Mouse (Mus musculus): Measurements from ENCODE around the gene Mybpc3. TPM values are rescaled to one million over a fixed set of nuclear protein-coding genes. Genes with fewer than 3 reads are reported as not detected.

The Mybpc3 gene
- total RNA-seq (2021) = 1,000 to 10,000 TPM; 1,781 to 1,857 TPM

- peak; percentile 69 for DNase-seq
These were observed at the start of gene Mybpc3 for GRCm38 (mm10) chr2:91117585-91118275. Gene Mybpc3, plus strand, starts transcription at chr2:91118144.

- DNase-seq = no peak
These were observed 49.6 kb upstream of the Mybpc3 start for GRCm38 (mm10) chr2:91068162-91068871.

GRCm38 (mm10) chr2:91068872-91069165 lies 49.1 kb upstream of the Mybpc3 start:
- DNase-seq = no peak

- DNase-seq = peak; percentile 38
These were observed 48.5 kb upstream of the Mybpc3 start for GRCm38 (mm10) chr2:91069306-91070000.

GRCm38 (mm10) chr2:91070076-91070800 lies 47.7 kb upstream of the Mybpc3 start, which contains the start of gene Slc39a13:
Gene Slc39a13, minus strand, starts transcription at chr2:91070417.
- DNase-seq = peak; percentile 98

- DNase-seq = no peak
These were observed 46.9 kb upstream of the Mybpc3 start for GRCm38 (mm10) chr2:91071059-91071458.

- DNase-seq = no peak
These were observed 45.9 kb upstream of the Mybpc3 start for GRCm38 (mm10) chr2:91072092-91072491.

GRCm38 (mm10) chr2:91077957-91078313 lies 40.0 kb upstream of the Mybpc3 start:
- DNase-seq = no peak

- DNase-seq = peak; percentile 35
These were observed 39.5 kb upstream of the Mybpc3 start for GRCm38 (mm10) chr2:91078314-91079025.

GRCm38 (mm10) chr2:91079026-91079384 lies 38.9 kb upstream of the Mybpc3 start:
- no peak for DNase-seq

- no peak for DNase-seq
These were observed 37.0 kb upstream of the Mybpc3 start for GRCm38 (mm10) chr2:91080784-91081513.

- DNase-seq = no peak
These were observed 35.9 kb upstream of the Mybpc3 start, which contains the start of gene Spi1 for GRCm38 (mm10) chr2:91081775-91082695. Gene Spi1, plus strand, starts transcription at chr2:91082390.

- DNase-seq = peak; percentile 54
These were observed 35.1 kb upstream of the Mybpc3 start for GRCm38 (mm10) chr2:91082844-91083243.

- DNase-seq = no peak
These were observed 34.5 kb upstream of the Mybpc3 start for GRCm38 (mm10) chr2:91083366-91083940.

- DNase-seq = no peak
These were observed 33.6 kb upstream of the Mybpc3 start for GRCm38 (mm10) chr2:91084179-91084820.

GRCm38 (mm10) chr2:91085494-91086391 lies 32.2 kb upstream of the Mybpc3 start:
- no peak for DNase-seq

GRCm38 (mm10) chr2:91086392-91087237 lies 31.3 kb upstream of the Mybpc3 start:
- no peak for DNase-seq
